17 mouse cellular contexts compared by ENCODE assay signal in the genomic region with DNA sequence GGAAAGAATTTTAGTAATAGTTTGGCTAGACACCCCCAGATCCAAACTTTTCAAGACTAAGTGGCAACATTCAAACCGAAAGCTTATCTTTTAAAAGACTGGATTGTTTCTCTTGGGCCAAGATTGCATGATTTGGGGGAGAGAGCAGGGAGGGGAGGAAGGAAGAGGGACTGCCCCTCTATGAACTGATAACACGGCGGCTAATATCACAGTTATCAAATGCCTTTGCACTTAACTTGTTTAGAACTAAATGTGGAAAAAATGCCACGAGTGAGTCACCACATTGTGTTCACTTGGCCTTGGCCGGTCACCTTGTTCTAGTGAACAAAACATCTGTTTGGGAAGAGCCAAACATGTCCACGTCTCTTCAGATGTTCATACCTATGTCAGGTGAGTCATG.
"Had no signal": no experiment of that assay in that cellular context is flagged by ENCODE, and none has a peak within 500 bp of the region (broad histone marks: within the 10 kb centered on the region; RNA-seq: fewer than 3 reads in every experiment).

No protein-coding gene starts in this region.

- H3K4me1 ChIP-seq: kidney, embryonic 15.5 days; liver, embryonic 13.5 days; megakaryocyte, embryonic 14.5 days; midbrain, embryonic 10.5 days; midbrain, embryonic 13.5 days; neural tube, embryonic 13.5 days had no signal

- H3K9ac ChIP-seq: kidney, embryonic 15.5 days; liver, embryonic 13.5 days; midbrain, embryonic 13.5 days; neural tube, embryonic 13.5 days had no signal

- H3K36me3 ChIP-seq: kidney, embryonic 15.5 days; liver, embryonic 13.5 days; midbrain, embryonic 10.5 days; midbrain, embryonic 13.5 days; neural tube, embryonic 13.5 days had no signal

- H3K27ac ChIP-seq: kidney, embryonic 15.5 days; left cerebral cortex, adult 2 months; liver, embryonic 13.5 days; midbrain, embryonic 10.5 days; midbrain, embryonic 13.5 days; neural tube, embryonic 13.5 days had no signal

- H3K4me2 ChIP-seq: kidney, embryonic 15.5 days; liver, embryonic 13.5 days; midbrain, embryonic 13.5 days; neural tube, embryonic 13.5 days had no signal

- ATAC-seq: midbrain, embryonic 13.5 days; midbrain, embryonic 16.5 days had no signal

- H3K9me3 ChIP-seq: kidney, embryonic 15.5 days; liver, embryonic 13.5 days; megakaryocyte, embryonic 14.5 days; midbrain, embryonic 10.5 days; midbrain, embryonic 13.5 days; neural tube, embryonic 13.5 days had no signal

- H3K4me3 ChIP-seq: kidney, embryonic 15.5 days; left cerebral cortex, adult 2 months; liver, embryonic 13.5 days; megakaryocyte, embryonic 14.5 days; midbrain, embryonic 10.5 days; midbrain, embryonic 13.5 days; myocyte; neural tube, embryonic 13.5 days had no signal

- H3K27me3 ChIP-seq: kidney, embryonic 15.5 days; liver, embryonic 13.5 days; megakaryocyte, embryonic 14.5 days; midbrain, embryonic 13.5 days; neural tube, embryonic 13.5 days had no signal

- DNase-seq: kidney, postnatal 10 days; kidney, postnatal 36 days; layer of hippocampus, postnatal 36 days; liver, embryonic 13.5 days; lung, adult 2 months; lung, postnatal 14 days; thymus, adult 2 months; thymus, postnatal 14 days; thymus, postnatal 4 days had no signal
